Mouse (Mus musculus): ENCODE data around the gene Mymx.

- TF ChIP-seq CTCF (IDR thresholded peaks at IDR 0.05; ENCODE audit: insufficient read depth, low read depth, low read length), result no peak
- TF ChIP-seq POLR2A (IDR thresholded peaks at IDR 0.05; ENCODE audit: insufficient read depth, low read depth, low read length), result no peak
Measured at GRCm38 (mm10) chr17:45619386-45620256, 17.7 kb upstream of the Mymx start.
